Mouse (Mus musculus): ENCODE measurements around the gene Unc119b.

DNA sequence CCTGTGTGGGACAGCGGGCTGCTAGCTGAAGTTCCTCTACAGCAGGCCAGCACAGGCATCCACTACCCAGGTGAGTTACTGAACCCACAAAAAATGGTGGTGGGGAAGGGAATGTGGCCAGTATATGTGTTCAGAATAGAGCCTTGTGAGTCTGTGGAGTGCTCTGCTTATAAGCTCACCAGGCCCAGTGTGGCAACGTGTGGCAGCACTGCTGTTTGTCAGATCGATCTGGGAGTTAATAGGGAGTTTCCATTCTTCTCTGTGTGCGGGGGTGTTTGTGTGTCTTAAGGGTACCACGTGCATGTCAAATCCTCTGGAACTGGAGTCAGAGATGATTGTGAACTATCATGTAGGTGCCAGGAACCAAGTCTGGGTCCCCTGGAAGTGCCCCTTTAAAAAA, 35.2 kb downstream of the Unc119b start:
- TF ChIP-seq POLR2A (IDR thresholded peaks at IDR 0.05; ENCODE audit: low read depth, low read length), result no peak
- TF ChIP-seq CTCF (IDR thresholded peaks at IDR 0.05; ENCODE audit: extremely low read depth, insufficient read depth, insufficient read length, insufficient replicate concordance), result no peak

Measured in spleen, adult 2 months (tissue).